Mouse (Mus musculus): ENCODE results near the gene Rrnad1. TPM values are rescaled to one million over a fixed set of nuclear protein-coding genes. Genes with fewer than 3 reads are reported as not detected.

Gene Rrnad1
- total RNA-seq, 2 experiments from 2014 or later = 4.8 to 5.2 TPM

DNA sequence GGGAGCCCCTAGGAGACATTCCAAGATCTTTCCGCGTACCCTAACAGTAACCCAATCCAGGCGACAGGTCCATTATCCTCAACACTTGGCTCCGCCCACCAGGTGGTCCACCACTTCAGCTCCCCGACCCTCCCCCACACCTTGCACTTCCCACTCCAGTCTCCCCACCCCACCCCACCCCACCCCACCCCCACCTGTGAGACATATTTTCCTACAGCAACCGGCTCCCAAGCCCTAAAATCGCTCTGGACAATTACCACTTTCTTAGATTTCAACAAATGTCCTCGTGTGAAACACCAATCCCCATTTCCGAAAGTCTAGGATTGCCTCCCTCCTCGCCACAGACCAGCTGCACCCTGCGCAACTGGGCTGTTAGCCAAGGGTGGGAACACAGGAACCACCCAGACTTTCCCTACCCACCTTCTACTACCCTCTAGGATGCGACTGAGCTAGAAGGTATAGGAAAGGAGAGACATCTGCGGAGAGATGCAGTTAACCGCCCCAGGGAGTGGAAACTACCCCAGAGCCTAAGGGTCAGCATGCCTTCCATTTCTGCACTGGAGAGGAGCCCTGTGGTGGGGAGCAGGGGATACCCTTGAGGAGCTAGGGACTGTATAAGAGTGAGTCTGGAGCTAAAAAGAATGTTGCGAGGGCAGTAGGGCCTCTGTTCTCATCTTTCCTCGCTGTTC, 18.9 kb upstream of the Rrnad1 start:
- DNase-seq = no peak
- intact Hi-C loops (cut with DNase I) = no loop called here

DNA sequence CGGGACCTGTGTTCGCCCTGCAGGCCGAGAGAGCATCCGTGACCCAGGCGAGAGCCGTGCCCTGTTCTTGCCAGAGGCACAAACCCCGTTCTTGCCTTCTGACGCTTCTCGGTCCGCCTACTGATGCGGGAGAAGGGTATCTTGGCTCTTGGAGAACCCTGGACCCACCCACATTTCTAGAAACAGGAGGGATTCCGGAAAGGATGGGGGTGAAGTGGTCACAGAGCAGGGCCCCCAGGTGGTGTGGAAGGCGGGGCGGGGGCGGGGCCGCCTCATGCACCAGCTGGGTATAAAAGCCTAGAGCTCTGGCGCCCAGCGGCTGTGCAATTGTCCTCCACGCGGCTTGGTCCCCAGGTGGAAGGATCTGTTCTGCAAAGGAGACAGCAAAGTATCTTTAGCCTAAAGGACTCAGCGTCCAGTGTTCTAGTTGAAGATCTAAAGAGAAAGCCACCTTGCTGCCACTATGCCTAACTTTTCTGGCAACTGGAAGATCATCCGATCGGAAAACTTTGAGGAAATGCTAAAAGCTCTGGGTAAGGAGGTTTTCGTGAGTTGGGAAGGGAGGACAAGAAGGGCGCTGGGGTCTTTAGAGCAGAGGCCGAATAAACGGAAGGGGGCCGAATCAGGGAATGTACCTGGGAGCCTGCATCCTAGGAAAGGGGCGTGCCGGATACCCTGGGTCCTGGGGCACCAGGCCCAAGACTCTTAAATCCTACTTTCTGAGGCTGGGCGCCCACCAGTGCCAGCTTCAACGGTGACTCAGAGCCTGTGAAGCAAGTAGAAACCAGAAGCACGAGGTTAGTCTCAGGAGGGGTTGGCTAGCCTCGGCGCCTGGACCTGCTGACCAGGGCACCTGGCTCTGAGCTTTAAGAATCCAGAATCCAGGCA, 18.1 kb upstream of the Rrnad1 start, which contains the start of gene Crabp2:
Crabp2 (plus strand) TSS at position 289 of the 888 bp plus-strand sequence.
- DNase-seq = no peak
- intact Hi-C loops (cut with DNase I) = no loop called here

DNA sequence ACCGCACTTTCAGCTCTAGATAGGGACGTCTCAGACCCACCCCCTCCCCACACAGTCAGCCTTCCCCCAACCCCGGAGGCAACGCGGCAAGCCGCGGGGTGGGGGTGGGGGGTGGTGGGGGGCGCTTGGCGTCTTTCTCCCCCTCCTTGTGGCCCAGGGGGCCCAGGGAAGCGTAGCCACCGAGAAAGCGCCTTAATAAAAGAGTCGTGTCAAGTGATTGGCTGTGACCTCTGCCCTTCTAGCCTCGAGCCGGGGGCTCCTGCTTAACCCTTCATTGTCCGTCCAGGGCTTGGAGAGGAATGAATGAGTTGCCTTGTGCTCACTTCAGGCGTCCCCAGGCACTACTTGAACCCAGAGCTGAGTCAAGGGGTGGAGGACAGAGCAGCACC, 17.3 kb upstream of the Rrnad1 start:
- DNase-seq = no peak
- intact Hi-C loops (cut with DNase I) = no loop called here

DNA sequence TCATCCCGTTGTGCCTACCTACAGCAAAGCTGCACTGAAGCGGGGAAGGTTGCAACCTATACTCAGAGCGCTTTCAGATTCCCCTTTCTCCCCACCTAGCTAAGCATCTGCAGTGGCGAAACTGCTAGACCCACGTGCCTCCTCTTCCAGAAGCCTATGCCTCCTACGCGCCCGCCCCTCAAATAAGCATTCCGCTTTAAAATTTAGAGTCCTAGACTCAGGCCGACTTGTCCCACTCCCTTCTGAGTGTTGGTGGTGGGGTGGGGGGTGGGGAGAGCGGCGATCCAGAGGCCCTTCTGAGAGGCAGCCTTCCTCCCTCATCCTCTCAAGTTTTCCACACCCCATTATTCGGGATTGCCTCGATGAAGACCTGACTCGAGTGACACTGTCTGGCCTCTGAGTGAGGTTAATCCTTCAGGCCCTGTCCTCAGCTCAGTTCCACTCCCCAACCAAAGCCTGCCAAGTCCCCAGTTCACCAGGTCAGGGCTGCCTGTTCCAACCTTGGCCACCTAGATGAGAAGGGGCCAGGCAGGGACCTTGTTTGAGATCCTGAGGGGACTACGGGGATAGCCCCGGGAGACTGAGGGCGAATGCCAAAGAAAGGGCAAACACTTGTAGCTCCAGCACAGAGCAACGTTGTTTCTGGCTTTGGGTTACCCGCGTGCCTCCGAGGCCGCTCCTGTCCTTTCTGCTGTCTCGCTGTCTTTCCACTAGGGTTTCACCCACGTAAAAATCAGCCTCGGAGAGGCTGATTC, 16.7 kb upstream of the Rrnad1 start:
- DNase-seq = no peak
- intact Hi-C loops (cut with DNase I) = no loop called here

DNA sequence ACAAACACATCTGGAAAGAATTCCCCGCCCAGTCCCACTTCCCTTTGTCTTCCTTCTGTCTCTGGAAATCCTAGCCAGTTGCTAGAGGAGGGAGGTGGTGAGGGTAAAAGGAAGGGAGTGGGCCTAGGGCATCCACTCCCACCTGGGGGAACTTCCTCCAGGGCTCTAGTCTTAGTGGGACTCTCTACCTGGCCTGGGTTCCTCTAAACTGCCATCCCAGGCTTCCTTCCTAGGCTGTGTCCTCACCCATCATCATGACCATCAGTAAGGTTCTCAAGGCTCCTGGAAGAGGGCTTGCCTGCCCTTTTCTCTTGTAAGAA, 16.0 kb upstream of the Rrnad1 start:
- intact Hi-C loops (cut with DNase I) = no loop called here

DNA sequence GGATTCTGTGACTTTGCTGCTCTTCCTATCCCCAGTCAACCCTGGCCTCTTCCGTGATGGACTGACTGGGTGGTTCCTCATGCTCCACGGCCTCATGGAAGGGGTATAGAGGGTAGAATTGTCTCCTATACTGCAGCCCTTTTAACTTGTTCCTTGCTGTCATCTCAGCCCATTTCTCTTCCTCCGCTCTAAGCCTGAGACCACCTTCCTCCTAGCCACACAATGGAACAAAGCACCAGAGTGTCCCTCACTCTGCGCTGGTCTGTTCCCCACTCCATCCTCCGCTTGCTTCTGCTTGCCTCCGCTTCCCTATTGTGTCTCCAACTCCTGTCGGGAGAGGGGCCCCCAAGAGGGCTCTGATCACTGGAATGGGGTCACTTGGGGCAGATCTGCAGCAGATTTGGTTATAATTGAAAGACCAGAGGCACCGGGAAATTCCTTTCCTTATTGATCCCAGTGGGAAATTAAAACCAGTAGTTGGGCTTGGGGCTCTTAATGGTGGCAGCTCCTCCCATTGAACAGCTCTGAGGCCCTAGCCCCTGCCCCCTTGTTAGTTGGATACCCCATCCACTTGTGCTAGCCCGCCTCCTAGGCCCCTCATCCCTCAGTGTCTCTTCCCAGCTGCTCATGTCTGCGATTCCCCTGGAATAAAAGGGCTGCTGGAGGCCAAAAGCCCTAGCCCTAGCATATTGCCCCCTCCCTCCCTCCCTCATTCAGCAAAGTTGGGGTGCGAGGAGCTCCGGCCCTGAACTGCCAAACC, 15.4 kb upstream of the Rrnad1 start:
- intact Hi-C loops (cut with DNase I) = no loop called here
- DNase-seq = no peak

More for the DNA sequence above, 16.0 kb upstream of the Rrnad1 start:
- no peak for DNase-seq

DNA sequence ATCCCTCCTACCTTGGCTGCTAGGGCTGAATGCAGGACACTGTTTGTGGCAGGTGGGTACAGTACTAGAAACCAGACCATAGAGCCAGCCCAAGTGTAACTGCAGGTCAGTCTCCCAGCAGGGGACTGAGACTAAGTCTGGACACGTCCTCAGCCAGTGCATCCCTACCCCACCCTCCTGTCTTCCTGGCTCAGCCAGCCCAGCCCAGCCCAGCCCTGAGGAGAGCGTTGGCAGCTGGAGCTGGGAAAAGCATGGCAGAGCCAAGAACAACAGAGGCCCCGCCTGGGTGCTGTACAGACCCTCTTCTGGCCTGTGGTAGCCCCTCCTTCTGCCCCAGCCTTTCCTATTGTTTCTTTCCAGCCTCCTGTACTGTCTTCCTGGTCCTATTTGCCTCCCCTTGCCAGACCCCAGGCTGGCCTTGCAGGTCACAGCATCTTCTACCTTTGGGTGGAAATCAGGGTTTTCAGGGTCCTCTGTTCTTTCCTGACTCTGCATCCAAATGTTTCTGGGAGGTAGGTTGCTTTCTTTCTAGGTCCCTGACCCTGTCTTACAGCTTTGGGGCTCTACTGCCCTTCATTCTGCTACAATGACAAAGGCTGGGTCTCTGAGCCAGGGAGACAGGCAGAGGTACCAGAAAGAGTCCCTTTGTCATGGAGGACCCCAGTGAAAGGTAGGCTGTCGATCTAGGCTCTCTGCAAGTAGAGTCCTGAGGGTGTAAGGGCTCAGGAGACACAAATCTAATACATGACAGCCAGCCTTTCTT, 14.5 kb upstream of the Rrnad1 start:
- peak in 1 of 2 experiments; percentile 33 for DNase-seq
- intact Hi-C loops (cut with DNase I) = no loop called here

DNA sequence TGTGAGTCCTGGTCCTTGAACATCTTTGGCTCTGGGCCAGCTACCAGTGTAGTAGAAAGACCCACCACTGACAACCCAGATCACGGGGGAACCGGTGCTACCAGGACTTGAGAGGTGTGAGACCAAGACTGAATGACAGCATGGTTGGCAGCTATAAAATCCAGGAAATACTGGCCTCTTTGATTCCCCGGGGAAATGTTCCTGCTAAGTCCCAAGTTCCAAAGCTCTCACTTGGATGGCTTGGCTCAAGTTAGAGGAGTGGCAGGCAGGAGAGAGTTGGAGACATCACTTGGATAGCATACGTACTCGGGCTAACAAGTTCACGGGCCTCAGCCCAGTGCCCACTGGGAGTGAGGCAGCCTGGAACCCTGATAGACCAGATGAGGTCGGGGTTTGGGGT, 13.1 kb upstream of the Rrnad1 start:
- no peak for DNase-seq
- intact Hi-C loops (cut with DNase I) = no loop called here

DNA sequence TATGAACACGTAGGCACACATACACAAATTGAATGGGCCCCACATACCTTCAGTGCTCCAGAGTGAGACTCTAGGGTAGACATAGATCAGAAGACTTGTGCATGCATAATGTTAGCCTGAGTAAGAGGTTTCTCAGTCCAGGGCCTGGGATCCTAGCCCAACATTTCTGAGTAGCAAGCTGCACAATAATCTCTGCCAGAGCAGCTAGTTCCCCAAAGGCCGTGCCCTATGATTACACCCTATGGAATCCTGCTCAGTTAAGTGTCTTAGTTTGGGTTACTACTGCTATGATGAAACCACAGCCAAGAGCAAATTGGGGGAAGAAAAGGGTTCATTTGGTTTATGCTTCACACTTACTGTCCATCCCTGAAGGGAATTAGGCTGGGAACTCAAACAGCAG, 12.0 kb upstream of the Rrnad1 start:
- DNase-seq = no peak
- intact Hi-C loops (cut with DNase I) = no loop called here

DNA sequence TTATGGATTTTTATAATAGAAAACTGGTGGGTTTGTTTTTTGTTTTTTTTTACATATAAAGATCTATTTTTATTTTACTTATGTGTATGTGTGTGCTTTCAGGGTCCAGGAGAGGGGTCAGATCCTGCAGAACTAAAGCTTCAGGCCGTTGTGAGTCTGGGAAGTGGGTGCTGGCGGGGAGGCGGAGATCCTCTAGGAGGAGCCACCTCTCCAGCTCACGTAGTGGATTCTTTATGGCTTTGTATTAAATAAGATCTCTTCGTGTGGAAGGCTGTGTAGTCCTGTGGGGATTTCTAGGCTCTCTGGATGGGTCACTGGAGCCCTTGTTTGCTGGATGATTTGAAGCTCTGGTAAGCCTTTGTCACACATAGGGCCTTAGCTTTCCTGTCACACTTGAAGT, 10.1 kb upstream of the Rrnad1 start:
- intact Hi-C loops (cut with DNase I) = no loop called here
- no peak for DNase-seq

DNA sequence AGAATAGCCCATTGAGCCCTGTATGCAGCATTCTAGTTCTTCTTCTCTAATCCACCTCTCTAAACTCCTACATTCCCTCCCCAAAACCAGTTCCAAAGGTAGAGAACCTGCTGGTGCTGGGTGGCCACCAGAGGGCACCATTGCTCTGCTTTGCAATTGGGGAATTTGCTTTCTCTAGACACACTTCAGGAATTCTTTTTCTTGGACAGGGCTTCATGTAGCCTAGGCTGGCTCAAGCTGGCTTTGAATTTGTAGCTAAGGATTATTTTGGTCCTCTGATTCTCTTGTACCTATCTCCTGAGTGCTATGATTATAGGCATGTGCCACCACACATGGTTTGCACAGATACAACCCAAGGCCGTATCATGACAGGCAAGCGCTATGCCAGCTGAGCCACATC, 5.3 kb upstream of the Rrnad1 start:
- intact Hi-C loops (cut with DNase I) = loop anchor here (1.0 to 2.0 kb wide), 3 partner anchors 26 to 135 kb away; no protein-coding TSS in a partner anchor
- peak; percentile 79 to 91 for DNase-seq

DNA sequence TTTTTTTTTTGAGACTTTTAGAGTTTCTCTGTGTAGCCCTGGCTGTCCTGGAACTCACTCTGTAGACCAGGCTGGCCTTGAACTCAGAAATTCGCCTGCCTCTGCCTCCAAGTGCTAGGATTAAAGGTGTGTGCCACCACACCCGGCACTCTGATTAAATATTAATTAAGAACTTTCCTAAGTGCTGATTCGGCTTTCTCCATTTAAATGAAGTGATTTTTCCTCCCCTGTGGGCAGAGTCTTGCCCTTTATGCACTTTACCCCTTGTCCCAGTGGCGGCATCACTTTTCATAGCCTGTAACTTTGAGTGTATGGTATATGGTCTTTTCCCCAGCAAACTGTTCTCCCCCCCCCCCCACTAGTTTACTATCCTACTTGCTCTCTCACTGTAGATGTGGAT, 4.7 kb upstream of the Rrnad1 start:
- intact Hi-C loops (cut with DNase I) = loop anchor here (1.0 kb wide), 2 partner anchors 26 to 52 kb away; no protein-coding TSS in a partner anchor
- no peak for DNase-seq

DNA sequence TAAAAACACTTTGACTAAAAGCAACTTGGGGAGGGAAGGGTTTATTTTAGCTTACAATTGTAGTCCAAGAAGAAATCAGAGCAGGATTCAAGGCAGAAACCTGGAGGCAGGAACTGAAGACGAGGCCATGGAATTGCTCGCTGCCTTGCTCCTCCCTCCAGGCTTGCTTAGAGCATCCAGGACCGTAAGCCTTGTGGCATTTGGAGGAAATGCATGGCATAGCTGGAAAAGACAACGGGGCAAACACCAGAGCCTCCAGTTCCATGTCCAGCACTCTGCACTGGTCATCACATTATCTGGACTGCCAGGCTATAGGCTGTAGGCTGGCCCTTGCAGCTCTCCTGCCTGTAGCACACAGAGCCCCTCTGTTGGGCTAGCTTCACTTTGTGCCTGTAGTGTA, 4.0 kb upstream of the Rrnad1 start:
- no peak for DNase-seq
- intact Hi-C loops (cut with DNase I) = no loop called here

DNA sequence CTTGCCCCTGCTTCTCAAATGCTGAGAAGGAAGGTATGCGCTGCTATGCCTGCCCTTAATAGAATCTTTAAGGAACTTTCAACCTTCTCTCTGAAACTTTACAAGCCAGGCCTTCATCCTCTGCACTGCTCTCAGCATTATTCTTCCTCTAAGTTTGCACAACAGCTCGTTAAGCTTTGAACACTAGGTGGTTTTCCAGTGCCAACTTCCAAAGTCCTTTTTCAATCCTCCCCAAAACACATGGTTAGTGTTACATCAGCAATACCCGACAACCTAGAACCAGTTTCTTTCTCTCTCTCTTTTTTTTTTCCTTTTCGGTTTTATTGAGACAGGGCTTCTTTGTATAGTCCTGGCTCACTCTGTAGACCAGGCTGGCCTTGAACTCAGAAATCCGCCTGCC, 3.5 kb upstream of the Rrnad1 start:
- intact Hi-C loops (cut with DNase I) = no loop called here
- DNase-seq = no peak

DNA sequence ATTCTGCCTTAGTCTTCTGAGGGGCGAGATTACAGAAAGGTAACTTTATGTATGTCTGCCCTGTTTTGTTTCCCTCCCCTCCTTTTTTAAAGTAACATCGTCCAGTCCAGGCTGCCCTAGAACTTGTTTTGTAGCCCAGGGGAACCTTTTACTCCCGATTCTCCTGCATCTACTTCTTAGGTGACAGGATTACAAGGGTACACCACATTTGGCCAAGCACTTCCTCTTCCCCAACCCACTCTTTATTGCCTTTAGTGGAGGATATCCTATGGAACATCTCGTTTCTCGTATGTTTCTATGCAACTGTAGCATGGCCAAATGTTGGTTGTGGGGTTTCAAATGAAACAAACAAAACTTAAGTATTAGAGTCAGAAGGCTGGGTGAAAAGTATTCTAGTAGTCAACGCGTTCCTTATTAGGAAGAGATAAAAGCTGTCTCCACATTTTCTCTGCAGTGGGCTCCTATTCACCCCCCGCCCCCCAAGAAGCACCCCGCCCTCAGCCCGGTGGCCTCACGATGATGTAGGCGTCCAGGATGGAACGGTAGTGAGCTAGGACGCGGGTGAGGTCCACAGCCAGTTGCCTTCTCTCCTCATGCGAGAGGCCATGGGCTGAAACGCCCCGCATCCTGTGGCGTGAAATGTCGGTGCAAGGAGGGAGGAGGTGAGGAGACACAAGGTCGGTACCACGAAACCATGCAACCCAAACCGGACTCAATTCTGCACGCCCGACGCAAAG, 1.0 kb downstream of the Rrnad1 start:
- intact Hi-C loops (cut with DNase I) = loop anchor here (2.0 kb wide), 1 partner anchor 43 kb away; no protein-coding TSS in a partner anchor
- DNase-seq = no peak

DNA sequence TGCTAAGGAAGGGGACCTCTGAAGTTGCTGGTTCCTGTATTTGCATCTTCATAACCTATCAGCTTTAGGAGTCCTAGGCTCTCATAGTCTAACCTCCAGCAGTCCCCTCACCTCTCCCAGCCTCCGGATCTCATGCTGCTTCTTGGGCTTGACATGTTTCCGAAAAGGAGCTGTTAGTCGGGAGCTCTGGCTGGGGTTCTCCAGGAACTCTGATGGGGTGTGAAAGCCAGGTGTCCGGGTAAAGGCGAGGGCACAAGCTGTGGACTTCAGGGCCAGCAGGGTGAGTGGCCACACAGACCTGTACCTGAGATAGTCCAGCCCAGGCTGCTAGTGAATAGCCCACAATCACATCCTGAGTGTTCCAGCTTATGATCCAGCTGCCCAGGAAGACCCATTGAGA, 3.1 kb downstream of the Rrnad1 start:
- intact Hi-C loops (cut with DNase I) = no loop called here

DNA sequence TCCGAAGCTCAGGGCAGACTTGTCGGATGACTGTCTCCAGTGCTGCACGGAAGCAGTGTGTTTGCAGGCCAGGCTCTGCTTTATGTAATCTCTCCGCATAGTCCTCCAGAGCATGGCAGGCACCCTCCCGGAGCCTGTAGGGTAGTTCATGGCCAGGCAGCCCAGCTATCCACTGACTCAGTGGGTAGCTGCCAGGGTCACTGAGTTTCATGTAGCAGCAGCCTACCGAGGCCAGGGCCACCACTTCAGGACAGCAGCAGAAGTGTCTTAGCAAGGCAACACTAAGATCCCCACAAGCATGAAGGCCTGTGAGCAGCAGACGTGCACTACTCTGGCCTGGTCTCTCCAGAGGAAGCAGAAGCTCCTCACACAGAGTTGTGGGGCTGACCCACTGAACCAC, 5.5 kb downstream of the Rrnad1 start:
- intact Hi-C loops (cut with DNase I) = no loop called here
- no peak for DNase-seq

More for the DNA sequence above, 3.1 kb downstream of the Rrnad1 start:
- DNase-seq = no peak

DNA sequence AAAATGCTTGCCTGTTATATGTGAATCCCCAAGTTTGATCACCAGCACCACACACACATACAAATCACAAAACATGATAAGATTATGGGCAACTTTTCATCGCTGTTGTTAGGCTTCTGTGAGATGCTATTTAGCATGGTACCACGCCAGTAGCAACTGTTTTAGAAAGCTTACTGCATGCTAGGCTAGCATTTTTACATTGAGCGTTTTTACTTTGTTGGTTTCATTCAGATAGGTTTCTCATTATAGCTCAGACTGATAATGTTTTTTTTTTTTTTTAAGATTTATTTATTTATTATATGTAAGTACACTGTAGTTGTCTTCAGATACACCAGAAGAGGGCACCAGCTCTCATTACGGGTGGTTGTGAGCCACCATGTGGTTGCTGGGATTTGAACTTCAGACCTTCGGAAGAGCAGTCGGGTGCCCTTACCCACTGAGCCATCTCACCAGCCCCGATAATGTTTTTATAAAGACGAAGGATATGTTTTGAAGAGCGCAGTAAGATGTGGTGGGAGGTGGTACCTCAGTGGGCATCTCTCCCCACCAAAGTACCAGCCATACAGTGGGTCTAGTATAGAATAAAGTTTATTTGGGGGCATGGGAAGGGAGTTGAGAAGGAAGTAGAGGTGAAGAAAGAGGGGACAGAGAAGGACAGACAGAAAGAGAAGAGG, 10.1 kb downstream of the Rrnad1 start:
- intact Hi-C loops (cut with DNase I) = no loop called here

More for the DNA sequence above, 10.1 kb downstream of the Rrnad1 start:
- no peak for DNase-seq

Measured in heart, postnatal 36 days (tissue).